Mouse (Mus musculus) midbrain, postnatal 0 days (tissue): ENCODE data around the gene Ucn. TPM values are rescaled to one million over a fixed set of nuclear protein-coding genes. Genes with fewer than 3 reads are reported as not detected.

ENCODE experiments used
- ATAC-seq: fragments of 200-750 bp; cut with Nextera tagmentation; 2 replicates; pipeline ENCODE4 v1.8.0; 2017; ENCODE audit warnings: moderate number of reproducible peaks, mild to moderate bottlenecking, moderate TSS enrichment, moderate library complexity; ENCODE audit not compliant: low FRiP score
- DNase-seq: peaks from one replicate; pipeline ENCODE4 v3.0.0-alpha.2; 2015; ENCODE audit warnings: low spot score
- H3K27ac ChIP-seq: fragments of 300-500 bp; sonication (generic); 2 replicates; pipeline ENCODE4 v1.5.1; 2014; ENCODE audit warnings: low read depth, mild to moderate bottlenecking, low read length, mixed read lengths
- H3K27me3 ChIP-seq: fragments of 300-500 bp; sonication (generic); 2 replicates; pipeline ENCODE4 v1.6.1; 2014; ENCODE audit warnings: low read length, control low read depth, mixed read lengths; ENCODE audit not compliant: insufficient read depth
- H3K36me3 ChIP-seq: fragments of 300-500 bp; sonication (generic); 2 replicates; pipeline ENCODE4 v1.6.1; 2014; ENCODE audit warnings: low read length, control low read depth, mixed read lengths; ENCODE audit not compliant: insufficient read depth
- H3K4me1 ChIP-seq: fragments of 300-500 bp; sonication (generic); 2 replicates; pipeline ENCODE4 v1.6.1; 2014; ENCODE audit warnings: mild to moderate bottlenecking, control low read depth, antibody characterized with exemption, low read length, mixed read lengths; ENCODE audit not compliant: insufficient read depth
- H3K4me2 ChIP-seq: fragments of 300-500 bp; sonication (generic); 2 replicates; pipeline ENCODE4 v1.6.1; 2014; ENCODE audit warnings: low read depth, mild to moderate bottlenecking, low read length, mixed read lengths; ENCODE audit not compliant: poor library complexity, severe bottlenecking
- H3K4me3 ChIP-seq: fragments of 300-500 bp; sonication (generic); 2 replicates; pipeline ENCODE4 v1.5.1; 2014; ENCODE audit warnings: low read depth, mild to moderate bottlenecking, low read length, moderate library complexity
- H3K9ac ChIP-seq: fragments of 300-500 bp; sonication (generic); replicated peaks from 2 replicates; pipeline ENCODE4 v1.6.1; 2014; ENCODE audit warnings: mild to moderate bottlenecking, low read length, moderate library complexity, mixed read lengths; ENCODE audit not compliant: poor library complexity, severe bottlenecking
- H3K9me3 ChIP-seq: fragments of 300-500 bp; sonication (generic); 2 replicates; pipeline ENCODE4 v1.6.1; 2016; ENCODE audit warnings: low read length, control low read depth
- CTCF ChIP-seq: IDR thresholded peaks from 2 replicates; pipeline ENCODE4 v1.5.1; 2016; ENCODE audit warnings: antibody characterized with exemption, mild to moderate bottlenecking
- WGBS: fragments of 180-500 bp; shearing (Covaris S2); extraction: QIAGEN DNeasy Blood & Tissue Kit; methylation state at CpG from one replicate; pipeline ENCODE4 v1.1.7; 2014; 5-methylcytosine and 5-hydroxymethylcytosine counted together
- polyA plus RNA-seq: library from polyadenylated mRNA; unstranded; fragments of >200 nt; fragmentation: Nextera tagmentation; extraction: Ambion mirVana; gene quantifications from 2 replicates; pipeline ENCODE4 v1.2.1, GENCODE M21; 2015
- total RNA-seq: library from RNA; depleted of rRNA; stranded (reverse); fragments of >200 nt; gene quantifications from 2 replicates; pipeline ENCODE4 v1.2.3, GENCODE M21; 2014; rRNA removed

The Ucn gene
- total and polyA plus RNA-seq, 2 experiments from 2014 or later = not detected

- 4% methylated on average over 29 of the region's 53 CpGs for WGBS
- DNase-seq (no peak), ATAC-seq (no peak)
- peaks cover 4% of the 10 kb centered on the region; the same call in 1 of the 2 replicates for H3K4me1 ChIP-seq
- H3K9me3 ChIP-seq = no peaks in the 10 kb centered on the region
- H3K4me2 ChIP-seq = peak overlapping the region; percentile 63
- no peak overlapping the region for H3K27ac ChIP-seq
- peak overlapping the region; percentile 62 for H3K9ac ChIP-seq
- H3K4me3 ChIP-seq = peak overlapping the region; percentile 43
- TF ChIP-seq CTCF = no peak
- no peaks in the 10 kb centered on the region for H3K36me3 ChIP-seq
- peaks cover 54% of the 10 kb centered on the region for H3K27me3 ChIP-seq
These were observed 46.2 kb downstream of the Ucn start for GRCm38 (mm10) chr5:31092231-31092975.

Other genes starting within 250 kb of the Ucn start
- 123 and 126 TPM in 2 replicates for gene Ost4, start 231.0 kb downstream of the Ucn start, total RNA-seq
- gene Ost4, start 231.0 kb downstream of the Ucn start, polyA plus RNA-seq = 175 and 201 TPM in 2 replicates
- 7.4 and 11.8 TPM in 2 replicates for gene Emilin1, start 225.4 kb downstream of the Ucn start, total RNA-seq
- gene Emilin1, start 225.4 kb downstream of the Ucn start, polyA plus RNA-seq = 9.0 and 9.8 TPM in 2 replicates
- 1.4 and 12.3 TPM in 2 replicates for gene Khk, start 217.4 kb downstream of the Ucn start, total RNA-seq
- 14.3 and 17.6 TPM in 2 replicates for gene Khk, start 217.4 kb downstream of the Ucn start, polyA plus RNA-seq
- 162 and 185 TPM in 2 replicates for gene Cgref1, start 193.2 kb downstream of the Ucn start, total RNA-seq
- gene Cgref1, start 193.2 kb downstream of the Ucn start, polyA plus RNA-seq = 108 TPM in 2 replicates
- gene Preb, start 178.5 kb downstream of the Ucn start, total RNA-seq = 37.6 and 37.7 TPM in 2 replicates
- gene Preb, start 178.5 kb downstream of the Ucn start, polyA plus RNA-seq = 89.6 and 101 TPM in 2 replicates
- gene Tcf23, start 170.2 kb downstream of the Ucn start, total RNA-seq = 0.05 TPM in 1 of 2 replicates, not detected in the other
- gene Tcf23, start 170.2 kb downstream of the Ucn start, polyA plus RNA-seq = 0.07 and 0.09 TPM in 2 replicates
- gene Atraid, start 90.5 kb downstream of the Ucn start, total RNA-seq = 138 and 155 TPM in 2 replicates
- gene Atraid, start 90.5 kb downstream of the Ucn start, polyA plus RNA-seq = 235 and 243 TPM in 2 replicates
- gene Slc5a6, start 89.9 kb downstream of the Ucn start, total RNA-seq = 43.8 and 44.9 TPM in 2 replicates
- 32.3 and 33.0 TPM in 2 replicates for gene Slc5a6, start 89.9 kb downstream of the Ucn start, polyA plus RNA-seq
- gene Cad, start 84.0 kb downstream of the Ucn start, total RNA-seq = 39.5 and 44.8 TPM in 2 replicates
- 6.7 and 7.8 TPM in 2 replicates for gene Cad, start 84.0 kb downstream of the Ucn start, polyA plus RNA-seq
- not detected in 2 replicates for gene Dnajc5g, start 32.5 kb downstream of the Ucn start, total RNA-seq
- not detected in 2 replicates for gene Dnajc5g, start 32.5 kb downstream of the Ucn start, polyA plus RNA-seq
- gene Slc30a3, start 30.6 kb downstream of the Ucn start, total RNA-seq = 19.3 and 24.1 TPM in 2 replicates
- 14.0 and 20.6 TPM in 2 replicates for gene Slc30a3, start 30.6 kb downstream of the Ucn start, polyA plus RNA-seq
- gene Trim54, start 22.1 kb downstream of the Ucn start, total RNA-seq = 0.33 TPM in 1 of 2 replicates, not detected in the other
- gene Trim54, start 22.1 kb downstream of the Ucn start, polyA plus RNA-seq = not detected in 2 replicates
- 42.5 and 65.5 TPM in 2 replicates for gene Mpv17, start 15.4 kb upstream of the Ucn start, total RNA-seq
- 38.8 and 41.8 TPM in 2 replicates for gene Mpv17, start 15.4 kb upstream of the Ucn start, polyA plus RNA-seq
- gene Gm29609, start 41.1 kb upstream of the Ucn start, total RNA-seq = 3.1 and 4.3 TPM in 2 replicates
- gene Gm29609, start 41.1 kb upstream of the Ucn start, polyA plus RNA-seq = 1.9 and 2.2 TPM in 2 replicates
- gene Gtf3c2, start 41.3 kb upstream of the Ucn start, total RNA-seq = 45.2 and 46.4 TPM in 2 replicates
- 46.1 and 49.0 TPM in 2 replicates for gene Gtf3c2, start 41.3 kb upstream of the Ucn start, polyA plus RNA-seq
- 88.3 and 95.2 TPM in 2 replicates for gene Snx17, start 54.4 kb upstream of the Ucn start, total RNA-seq
- 103 and 104 TPM in 2 replicates for gene Snx17, start 54.4 kb upstream of the Ucn start, polyA plus RNA-seq
- 29.7 and 34.0 TPM in 2 replicates for gene Eif2b4, start 54.6 kb upstream of the Ucn start, total RNA-seq
- gene Eif2b4, start 54.6 kb upstream of the Ucn start, polyA plus RNA-seq = 84.3 and 93.4 TPM in 2 replicates
- gene Zfp513, start 63.5 kb upstream of the Ucn start, total RNA-seq = 6.4 and 10.9 TPM in 2 replicates
- gene Zfp513, start 63.5 kb upstream of the Ucn start, polyA plus RNA-seq = 11.1 and 13.0 TPM in 2 replicates
- 87.0 and 95.6 TPM in 2 replicates for gene Ppm1g, start 81.9 kb upstream of the Ucn start, total RNA-seq
- gene Ppm1g, start 81.9 kb upstream of the Ucn start, polyA plus RNA-seq = 170 and 183 TPM in 2 replicates
- 120 and 126 TPM in 2 replicates for gene Nrbp1, start 102.0 kb upstream of the Ucn start, total RNA-seq
- gene Nrbp1, start 102.0 kb upstream of the Ucn start, polyA plus RNA-seq = 138 and 149 TPM in 2 replicates
- gene Gm9970, start 102.4 kb upstream of the Ucn start, total RNA-seq = not detected in 2 replicates
- gene Gm9970, start 102.4 kb upstream of the Ucn start, polyA plus RNA-seq = 0.34 and 0.93 TPM in 2 replicates
- gene Krtcap3, start 112.9 kb upstream of the Ucn start, total RNA-seq = 1.2 and 2.5 TPM in 2 replicates
- 1.5 and 3.4 TPM in 2 replicates for gene Krtcap3, start 112.9 kb upstream of the Ucn start, polyA plus RNA-seq
- 28.2 and 45.8 TPM in 2 replicates for gene Ift172, start 152.3 kb upstream of the Ucn start, total RNA-seq
- 16.5 and 17.7 TPM in 2 replicates for gene Ift172, start 152.3 kb upstream of the Ucn start, polyA plus RNA-seq
- 155 and 188 TPM in 2 replicates for gene Fndc4, start 157.3 kb upstream of the Ucn start, total RNA-seq
- gene Fndc4, start 157.3 kb upstream of the Ucn start, polyA plus RNA-seq = 103 and 118 TPM in 2 replicates
- 0.42 and 1.2 TPM in 2 replicates for gene Gckr, start 158.6 kb upstream of the Ucn start, total RNA-seq
- gene Gckr, start 158.6 kb upstream of the Ucn start, polyA plus RNA-seq = 0.85 and 1.0 TPM in 2 replicates